Mouse (Mus musculus) C2C12 (cell line): ENCODE measurements around the gene Abhd17a. TPM values are rescaled to one million over a fixed set of nuclear protein-coding genes. Genes with fewer than 3 reads are reported as not detected.
A peak's percentile ranks its signal among the peaks of the same experiment; 100 is the strongest.

Source experiments
- H3K27me3 ChIP-seq: one replicate; pipeline ENCODE4 v1.6.1; 2011; ENCODE audit not compliant: control insufficient read depth, insufficient read depth, insufficient read length
- H3K36me3 ChIP-seq: one replicate; pipeline ENCODE4 v1.6.1; 2011; ENCODE audit not compliant: control insufficient read depth, insufficient read depth
- H3K4me3 ChIP-seq: one replicate; pipeline ENCODE4 v1.5.1; 2011; ENCODE audit warnings: mild to moderate bottlenecking, control low read depth; ENCODE audit not compliant: poor library complexity, insufficient read depth, severe bottlenecking
- H3K79me2 ChIP-seq: one replicate; pipeline ENCODE4 v1.6.1; 2011; ENCODE audit not compliant: control insufficient read depth, insufficient read depth
- H3K79me3 ChIP-seq: one replicate; pipeline ENCODE4 v1.6.1; 2011; ENCODE audit warnings: low read depth, control low read depth
- H3ac ChIP-seq: one replicate; pipeline ENCODE3; 2011; ENCODE audit warnings: low read depth; ENCODE audit not compliant: control insufficient read depth, insufficient read length
- CEBPB ChIP-seq: IDR thresholded peaks from one replicate; pipeline ENCODE4 v1.6.1; 2011; ENCODE audit warnings: low read depth, mild to moderate bottlenecking, control low read depth, moderate library complexity
- CTCF ChIP-seq: IDR thresholded peaks from one replicate; pipeline ENCODE4 v1.5.1; 2011; ENCODE audit not compliant: control insufficient read depth, insufficient read depth, insufficient read length
- FOSL1 ChIP-seq: IDR thresholded peaks from one replicate; pipeline ENCODE4 v1.8.0; 2011; ENCODE audit warnings: mild to moderate bottlenecking, low read length; ENCODE audit not compliant: poor library complexity, insufficient read depth, severe bottlenecking
- MAX ChIP-seq: IDR thresholded peaks from one replicate; pipeline ENCODE4 v1.6.1; 2011; ENCODE audit warnings: mild to moderate bottlenecking, control low read depth
- MYOD1 ChIP-seq: IDR thresholded peaks from one replicate; pipeline ENCODE4 v1.6.1; 2011; ENCODE audit warnings: low read depth; ENCODE audit not compliant: control insufficient read depth, insufficient read length
- MYOG ChIP-seq: IDR thresholded peaks from one replicate; pipeline ENCODE4 v1.6.1; 2011; ENCODE audit not compliant: control insufficient read depth, insufficient read length; ENCODE audit errors: extremely low read depth
- USF1 ChIP-seq: IDR thresholded peaks from one replicate; pipeline ENCODE4 v1.6.1; 2011; ENCODE audit warnings: low read depth, mild to moderate bottlenecking, control low read depth, moderate library complexity
- polyA plus RNA-seq: library from polyadenylated mRNA; unstranded; fragments of >200 nt; fragmentation: generic; extraction: Trizol; gene quantifications from one replicate; pipeline ENCODE4 v1.2.1, GENCODE M21; 2012; ENCODE audit warnings: missing spikeins

Abhd17a gene
- polyA plus RNA-seq, 1 experiment: 103 TPM

GRCm38 (mm10) chr10:80583047-80583446, 7.1 kb downstream of the Abhd17a start:
- Histone ChIP-seq H3K36me3 (peaks cover 13% of the 10 kb centered on the region), H3K27me3 (no peaks in the 10 kb centered on the region), H3K4me3 (no peak overlapping the region), H3ac (no peak overlapping the region), H3K79me2 (peaks cover 22% of the 10 kb centered on the region), H3K79me3 (peaks cover 3% of the 10 kb centered on the region)
- no peak for TF ChIP-seq MAX

- peaks cover 32% of the 10 kb centered on the region for H3K79me2 ChIP-seq
- TF ChIP-seq FOSL1 (no peak), MYOG (no peak), MYOD1 (no peak), USF1 (no peak), MAX (no peak), CEBPB (no peak), CTCF (peak; percentile 69)
- no peaks in the 10 kb centered on the region for H3K27me3 ChIP-seq
- H3K4me3 ChIP-seq: no peak overlapping the region
- H3ac ChIP-seq: peak overlapping the region; percentile 46
- peaks cover 14% of the 10 kb centered on the region for H3K36me3 ChIP-seq
- peaks cover 26% of the 10 kb centered on the region for H3K79me3 ChIP-seq
These were observed 11.2 kb downstream of the Abhd17a start for GRCm38 (mm10) chr10:80578911-80579310.

- Histone ChIP-seq H3K79me3 (peaks cover 32% of the 10 kb centered on the region), H3K36me3 (peaks cover 8% of the 10 kb centered on the region), H3K79me2 (peaks cover 38% of the 10 kb centered on the region), H3K4me3 (peak overlapping the region; percentile 87), H3K27me3 (no peaks in the 10 kb centered on the region), H3ac (peak overlapping the region; percentile 68)
- TF ChIP-seq CTCF (peak; percentile 96), USF1 (no peak), MAX (peak; percentile 54), MYOG (no peak), CEBPB (no peak), FOSL1 (no peak)
These were observed 11.9 kb downstream of the Abhd17a start for GRCm38 (mm10) chr10:80578131-80578750.

GRCm38 (mm10) chr10:80577195-80578130, 12.7 kb downstream of the Abhd17a start, which contains the start of gene Klf16:
Gene Klf16, minus strand, starts transcription at chr10:80577321.
- peak within 1 kb of the TSS; percentile 87 for H3K4me3 ChIP-seq
- H3K79me3 ChIP-seq: peaks cover 40% of the 10 kb centered on the region
- H3K79me2 ChIP-seq: peaks cover 46% of the 10 kb centered on the region
- TF ChIP-seq USF1 (peak; percentile 75), MAX (peak; percentile 99), MYOG (no peak)
- H3K36me3 ChIP-seq: peaks cover 7% of the 10 kb centered on the region
- no peaks in the 10 kb centered on the region for H3K27me3 ChIP-seq
- H3ac ChIP-seq: peak within 1 kb of the TSS; percentile 98

GRCm38 (mm10) chr10:80576351-80577194, 13.6 kb downstream of the Abhd17a start:
- Histone ChIP-seq H3K36me3 (peaks cover 7% of the 10 kb centered on the region), H3ac (peak overlapping the region; percentile 98), H3K27me3 (no peaks in the 10 kb centered on the region), H3K4me3 (peak overlapping the region; percentile 87), H3K79me3 (peaks cover 49% of the 10 kb centered on the region), H3K79me2 (peaks cover 55% of the 10 kb centered on the region)
- TF ChIP-seq CEBPB: no peak
- peak; percentile 33 for TF ChIP-seq MAX
